Mouse (Mus musculus): ENCODE measurements around the gene Pnpla3. TPM values are rescaled to one million over a fixed set of nuclear protein-coding genes. Genes with fewer than 3 reads are reported as not detected.

Gene Pnpla3
- polyA plus RNA-seq, 1 experiment from 2014 or later: 2.2 TPM

DNA sequence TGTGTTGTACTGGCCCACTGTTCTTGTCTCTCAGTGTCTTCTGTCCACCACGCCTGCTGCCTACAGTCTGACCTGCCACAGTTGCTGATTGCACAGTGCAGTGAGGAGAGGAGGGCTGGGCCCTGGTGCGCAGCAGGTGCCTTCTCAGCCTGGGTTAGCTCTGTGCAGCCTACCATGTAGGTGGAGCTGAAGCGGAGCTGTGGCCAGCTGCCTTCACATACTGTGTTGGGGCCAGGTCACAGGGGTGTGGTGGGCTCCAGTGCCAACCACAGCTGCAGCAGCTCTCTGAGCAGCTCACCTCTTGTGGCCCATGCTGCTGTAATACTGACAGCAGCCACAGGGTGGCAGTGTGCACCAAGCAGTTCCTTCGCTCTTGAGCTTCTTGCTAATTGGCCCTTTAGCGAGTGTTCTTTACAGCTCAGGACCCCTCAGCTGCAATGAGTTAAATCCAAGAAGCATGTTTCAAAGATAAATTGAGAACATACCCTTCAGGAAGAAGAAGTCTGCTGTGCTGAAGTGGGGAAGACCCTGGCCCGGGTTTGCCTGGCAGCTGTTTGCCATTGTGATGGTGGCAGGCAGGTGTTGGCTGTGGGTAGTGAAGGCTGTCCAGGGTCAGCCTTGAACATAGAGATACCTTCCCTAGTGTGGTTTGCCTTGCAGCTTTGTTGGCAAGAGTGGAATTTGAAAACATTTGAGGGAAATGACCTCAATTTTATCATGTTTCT is 44.6 kb downstream of the Pnpla3 start:
- Histone ChIP-seq H3K9me3 (replicated peaks) (no peaks in the 10 kb centered on the region), H3K4me1 (peaks cover 48% of the 10 kb centered on the region), H3K36me3 (peaks cover 72% of the 10 kb centered on the region), H3K4me3 (no peak overlapping the region), H3K27ac (replicated peaks) (peak overlapping the region; percentile 2; the same call in 1 of the 2 replicates), H3K27me3 (ENCODE audit: low read depth, poor library complexity, severe bottlenecking) (no peaks in the 10 kb centered on the region)
- DNase-seq (ENCODE audit: low spot score): peak; percentile 86
- WGBS: 49% methylated on average over 6 of the region's 6 CpGs

DNA sequence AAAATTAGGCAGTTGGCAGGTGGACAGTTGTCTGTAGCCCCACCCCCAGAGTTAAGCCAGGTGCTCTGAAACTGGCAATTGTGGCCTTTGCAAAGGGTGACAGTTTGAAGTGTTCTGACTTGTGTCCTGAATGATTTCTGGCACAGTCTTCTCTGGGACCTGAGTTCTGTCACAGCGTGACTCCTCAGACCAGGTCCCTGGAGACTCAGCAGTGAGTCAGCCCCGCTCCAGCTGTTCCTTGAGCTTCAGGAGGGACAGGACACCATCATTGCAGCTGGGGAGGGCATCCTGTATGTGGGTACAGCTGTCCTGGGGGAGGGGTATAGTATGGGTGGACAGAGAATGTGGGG is 45.1 kb downstream of the Pnpla3 start:
- peaks cover 66% of the 10 kb centered on the region for H3K36me3 ChIP-seq
- no peak overlapping the region for H3K4me3 ChIP-seq
- WGBS: 92% methylated on average over 2 of the region's 2 CpGs
- H3K27ac ChIP-seq (replicated peaks): no peak overlapping the region
- no peaks in the 10 kb centered on the region for H3K9me3 ChIP-seq (replicated peaks)
- peaks cover 54% of the 10 kb centered on the region for H3K4me1 ChIP-seq
- H3K27me3 ChIP-seq (ENCODE audit: low read depth, poor library complexity, severe bottlenecking): no peaks in the 10 kb centered on the region
- DNase-seq (ENCODE audit: low spot score): no peak

DNA sequence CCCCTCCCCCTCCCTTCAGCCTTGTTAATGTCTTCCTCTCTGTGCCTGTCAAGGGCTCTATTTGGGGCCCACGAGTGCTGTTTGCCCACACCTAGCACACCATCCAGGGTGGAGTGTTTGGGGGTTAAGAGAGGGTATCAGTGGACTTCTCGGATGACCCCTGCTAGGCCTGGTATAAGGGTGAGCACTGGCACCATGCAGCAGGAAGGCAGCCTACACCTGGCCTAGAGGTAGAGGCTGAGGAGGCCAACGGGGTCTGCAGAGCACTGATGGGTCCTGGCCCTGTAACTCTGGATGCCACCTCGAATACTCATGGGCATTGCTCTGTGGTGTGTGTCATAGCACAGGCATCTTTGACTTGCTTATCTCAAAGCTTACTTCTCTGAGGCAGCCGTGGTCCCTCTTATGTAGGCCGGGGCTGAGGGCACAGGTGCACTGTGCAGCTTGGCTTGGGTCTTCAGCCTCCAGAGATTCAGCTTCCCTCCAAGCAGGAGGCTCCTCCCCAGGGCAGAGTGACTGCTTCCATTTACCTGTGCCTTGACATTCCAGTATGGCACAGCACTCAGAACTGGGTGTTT is 45.6 kb downstream of the Pnpla3 start:
- DNase-seq (ENCODE audit: low spot score): no peak
- no peak overlapping the region for H3K4me3 ChIP-seq
- WGBS: 93% methylated on average over 6 of the region's 6 CpGs
- no peaks in the 10 kb centered on the region for H3K9me3 ChIP-seq (replicated peaks)
- H3K27me3 ChIP-seq (ENCODE audit: low read depth, poor library complexity, severe bottlenecking): no peaks in the 10 kb centered on the region
- H3K36me3 ChIP-seq: peaks cover 61% of the 10 kb centered on the region
- 0 out of 2 replicates have a peak overlapping the region, but pooled peaks have one; percentile 23 for H3K27ac ChIP-seq (replicated peaks)
- peaks cover 59% of the 10 kb centered on the region for H3K4me1 ChIP-seq

DNA sequence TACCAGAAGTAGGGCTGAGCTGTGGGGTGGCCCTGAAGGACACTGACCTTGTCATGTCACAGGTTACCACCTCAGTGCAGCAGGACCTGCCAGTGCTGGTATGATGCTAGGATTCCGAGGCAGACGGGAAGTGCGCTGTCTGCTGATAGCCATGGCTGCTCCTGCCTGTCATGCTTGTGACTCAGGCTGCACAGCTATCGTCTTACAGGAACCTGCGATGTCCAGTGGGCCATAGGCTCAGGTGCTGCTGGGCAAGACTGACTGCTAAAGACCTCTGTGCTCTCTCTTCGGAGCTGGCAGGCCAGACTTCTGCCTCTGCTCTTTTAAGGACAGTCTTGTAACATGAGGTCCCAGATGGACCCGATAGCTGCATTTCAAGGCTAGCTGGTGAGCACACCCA is 46.8 kb downstream of the Pnpla3 start:
- no peaks in the 10 kb centered on the region for H3K9me3 ChIP-seq (replicated peaks)
- H3K4me1 ChIP-seq: peaks cover 70% of the 10 kb centered on the region
- no peak for DNase-seq (ENCODE audit: low spot score)
- H3K36me3 ChIP-seq: peaks cover 49% of the 10 kb centered on the region
- 0 out of 2 replicates have a peak overlapping the region, but pooled peaks have one; percentile 2 for H3K27ac ChIP-seq (replicated peaks)
- no peaks in the 10 kb centered on the region for H3K27me3 ChIP-seq (ENCODE audit: low read depth, poor library complexity, severe bottlenecking)
- 89% methylated on average over 7 of the region's 7 CpGs for WGBS
- no peak overlapping the region for H3K4me3 ChIP-seq

DNA sequence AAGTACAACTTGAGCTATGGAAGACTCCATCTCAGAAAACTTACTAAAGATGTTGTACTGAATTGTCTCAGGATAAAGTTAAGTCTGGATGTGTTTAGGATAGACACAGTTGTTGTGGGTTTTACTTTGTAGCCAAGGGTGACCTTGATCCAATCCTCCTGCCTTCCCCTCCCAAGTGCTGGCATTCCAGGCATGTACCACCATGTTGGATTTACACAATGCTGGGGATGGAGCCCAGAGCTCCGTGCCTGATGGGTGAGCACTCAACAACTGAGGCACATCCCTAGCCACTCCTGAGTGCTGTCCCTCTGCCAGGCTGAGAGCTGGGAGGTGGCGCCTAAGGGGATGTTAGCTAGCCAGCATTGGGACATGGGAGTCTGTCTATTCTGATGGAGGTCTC is 47.6 kb downstream of the Pnpla3 start:
- WGBS: 75% methylated on average over 2 of the region's 2 CpGs
- Histone ChIP-seq H3K4me3 (no peak overlapping the region), H3K4me1 (peaks cover 70% of the 10 kb centered on the region), H3K27ac (replicated peaks) (no peak overlapping the region), H3K36me3 (peaks cover 41% of the 10 kb centered on the region), H3K27me3 (ENCODE audit: low read depth, poor library complexity, severe bottlenecking) (no peaks in the 10 kb centered on the region), H3K9me3 (replicated peaks) (no peaks in the 10 kb centered on the region)
- DNase-seq (ENCODE audit: low spot score): no peak

DNA sequence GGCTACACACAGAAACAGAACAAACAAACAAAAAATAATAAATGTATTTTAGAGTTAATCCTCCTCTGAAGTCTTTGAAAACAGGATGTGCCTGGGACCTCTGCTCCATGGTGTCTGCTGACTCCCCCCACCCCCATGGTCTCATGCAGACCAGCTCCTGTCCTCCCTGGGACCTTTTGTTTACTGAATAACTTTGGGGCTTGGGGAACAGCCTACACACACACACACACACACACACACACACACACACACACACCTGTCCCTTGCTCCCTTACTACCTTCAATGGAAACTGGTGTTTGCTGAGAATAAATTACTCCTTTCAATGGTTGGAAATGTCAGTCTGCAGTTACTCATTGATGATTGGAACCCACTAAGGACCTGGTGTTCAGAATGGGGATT is 48.4 kb downstream of the Pnpla3 start:
- peaks cover 70% of the 10 kb centered on the region for H3K4me1 ChIP-seq
- H3K4me3 ChIP-seq: no peak overlapping the region
- DNase-seq (ENCODE audit: low spot score): no peak
- no peaks in the 10 kb centered on the region for H3K9me3 ChIP-seq (replicated peaks)
- peak overlapping the region; percentile 61 for H3K27ac ChIP-seq (replicated peaks)
- no peaks in the 10 kb centered on the region for H3K27me3 ChIP-seq (ENCODE audit: low read depth, poor library complexity, severe bottlenecking)
- H3K36me3 ChIP-seq: peaks cover 33% of the 10 kb centered on the region

DNA sequence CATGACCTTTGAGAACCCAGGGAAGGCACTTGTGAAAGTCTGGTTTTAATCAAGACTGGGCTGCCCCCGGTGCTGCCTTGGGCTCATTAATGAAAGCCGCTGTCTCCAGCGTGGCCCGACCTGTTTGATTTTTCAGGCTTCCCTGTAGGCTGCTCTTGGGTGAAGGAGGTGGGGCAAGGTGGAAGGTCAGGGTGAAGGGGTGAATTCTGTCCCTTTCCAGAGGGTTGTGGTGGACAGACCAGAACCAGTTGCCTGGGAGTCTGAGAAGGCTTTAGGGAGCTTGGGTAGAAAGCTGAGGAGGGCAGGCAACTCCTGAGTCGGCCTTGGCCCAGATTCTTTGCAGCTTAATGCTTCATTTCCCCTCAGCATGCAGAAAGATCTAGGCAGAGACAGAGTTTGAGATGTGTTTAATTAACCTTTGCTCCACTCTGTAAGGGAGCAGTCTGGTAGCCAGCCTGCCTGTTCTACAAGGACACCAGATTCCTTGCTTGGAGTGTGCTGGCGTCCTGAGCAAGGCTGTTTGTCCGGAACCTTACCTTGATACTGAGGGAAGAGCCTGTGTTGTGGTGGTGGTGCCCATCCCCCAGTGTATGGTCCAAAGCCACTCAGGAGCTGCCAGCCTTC is 48.9 kb downstream of the Pnpla3 start:
- H3K4me1 ChIP-seq: peaks cover 70% of the 10 kb centered on the region
- no peaks in the 10 kb centered on the region for H3K9me3 ChIP-seq (replicated peaks)
- peak; percentile 38 for DNase-seq (ENCODE audit: low spot score)
- peak overlapping the region; percentile 61 for H3K27ac ChIP-seq (replicated peaks)
- 45% methylated on average over 7 of the region's 7 CpGs for WGBS
- no peak overlapping the region for H3K4me3 ChIP-seq
- no peaks in the 10 kb centered on the region for H3K27me3 ChIP-seq (ENCODE audit: low read depth, poor library complexity, severe bottlenecking)
- H3K36me3 ChIP-seq: peaks cover 28% of the 10 kb centered on the region

DNA sequence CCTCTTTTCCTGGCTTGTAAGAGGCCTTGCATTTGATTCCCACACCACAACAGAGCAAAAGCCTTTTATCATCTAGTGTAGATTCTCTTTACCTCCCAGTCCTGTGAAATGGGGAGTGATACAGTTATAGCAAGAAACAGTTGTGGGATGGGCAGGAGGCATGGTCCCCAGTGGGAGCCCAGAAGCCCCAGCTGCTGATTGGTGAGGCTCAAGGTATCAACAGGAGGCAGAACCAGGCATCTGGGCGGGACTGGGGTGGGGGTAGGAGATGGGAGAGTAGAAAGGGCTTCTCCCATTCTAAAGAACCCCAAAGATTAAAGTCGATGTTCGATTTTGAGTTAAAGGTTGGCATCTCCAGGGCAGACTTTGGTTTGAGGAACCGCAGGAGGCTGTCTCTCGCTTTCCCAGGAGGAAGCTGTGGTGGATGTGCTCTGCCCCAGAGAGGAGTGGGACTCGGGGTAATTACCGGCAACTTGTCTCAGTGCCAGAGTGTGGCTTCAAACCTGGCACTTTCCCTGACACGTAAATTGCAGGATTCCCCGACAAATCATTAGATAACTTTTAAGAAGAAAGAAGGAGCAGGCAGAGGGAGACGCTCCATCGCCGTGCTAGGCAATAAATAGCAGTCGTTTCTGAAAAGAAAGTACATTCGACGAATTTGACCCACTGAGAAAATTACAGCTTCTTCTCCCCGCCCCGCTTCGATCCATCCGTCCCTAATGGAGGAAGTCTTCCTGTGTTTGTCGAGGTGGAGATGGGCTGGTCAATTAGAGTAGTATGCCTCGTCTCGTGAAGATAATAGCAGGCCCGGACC is 50.5 kb downstream of the Pnpla3 start:
- H3K9me3 ChIP-seq (replicated peaks): no peaks in the 10 kb centered on the region
- 61% methylated on average over 23 of the region's 23 CpGs for WGBS
- H3K27ac ChIP-seq (replicated peaks): peak overlapping the region; percentile 38; the same call in 1 of the 2 replicates
- DNase-seq (ENCODE audit: low spot score): no peak
- H3K27me3 ChIP-seq (ENCODE audit: low read depth, poor library complexity, severe bottlenecking): no peaks in the 10 kb centered on the region
- H3K4me1 ChIP-seq: peaks cover 58% of the 10 kb centered on the region
- peaks cover 20% of the 10 kb centered on the region for H3K36me3 ChIP-seq
- no peak overlapping the region for H3K4me3 ChIP-seq

DNA sequence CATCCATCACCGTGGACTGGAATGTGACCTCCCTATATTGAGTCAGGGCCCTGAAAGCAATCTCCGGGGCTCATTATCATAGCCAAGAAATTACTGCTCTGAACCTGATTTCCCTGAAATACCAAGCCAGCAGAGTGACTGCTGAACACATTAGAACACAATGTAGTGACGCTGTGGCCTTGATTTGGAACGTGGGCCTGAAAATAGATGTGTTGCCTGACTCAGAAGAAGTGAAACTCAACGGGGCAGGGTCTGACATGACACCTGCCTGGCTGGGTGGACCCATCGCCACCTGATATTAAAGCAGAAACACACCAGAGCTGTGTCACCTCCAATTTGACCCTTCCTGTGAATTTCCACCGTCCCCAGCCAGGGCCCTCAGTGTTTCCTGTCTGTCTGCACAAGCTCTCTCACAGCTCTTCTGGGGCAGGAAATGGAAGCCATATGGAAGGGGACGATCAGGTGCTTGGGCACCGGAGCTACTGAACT is 51.2 kb downstream of the Pnpla3 start:
- peak overlapping the region; percentile 29; the same call in 1 of the 2 replicates for H3K27ac ChIP-seq (replicated peaks)
- no peak for DNase-seq (ENCODE audit: low spot score)
- no peak overlapping the region for H3K4me3 ChIP-seq
- peaks cover 58% of the 10 kb centered on the region for H3K4me1 ChIP-seq
- peaks cover 14% of the 10 kb centered on the region for H3K36me3 ChIP-seq
- H3K9me3 ChIP-seq (replicated peaks): no peaks in the 10 kb centered on the region
- WGBS: 67% methylated on average over 9 of the region's 9 CpGs
- no peaks in the 10 kb centered on the region for H3K27me3 ChIP-seq (ENCODE audit: low read depth, poor library complexity, severe bottlenecking)

DNA sequence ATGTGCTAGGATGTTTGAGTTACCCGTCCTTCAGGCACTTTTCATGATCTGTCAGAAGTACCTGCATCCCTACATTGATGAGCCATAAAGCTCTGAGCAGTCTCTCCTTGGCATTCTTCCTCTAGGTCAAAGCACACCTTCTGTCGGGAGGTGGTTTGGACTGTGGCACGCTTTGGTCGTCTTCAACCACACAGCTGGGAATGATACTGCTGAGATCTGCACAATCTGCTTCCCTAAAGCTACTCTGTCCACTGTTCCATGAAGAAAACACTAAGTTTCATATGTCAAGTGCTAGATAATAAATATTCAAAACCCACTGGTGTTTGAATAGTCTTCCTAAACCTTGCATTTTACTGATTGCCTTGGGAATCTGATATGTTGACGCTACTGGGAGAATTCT is 53.9 kb downstream of the Pnpla3 start:
- peaks cover 54% of the 10 kb centered on the region for H3K4me1 ChIP-seq
- 89% methylated on average over 5 of the region's 5 CpGs for WGBS
- H3K9me3 ChIP-seq (replicated peaks): no peaks in the 10 kb centered on the region
- DNase-seq (ENCODE audit: low spot score): no peak
- H3K4me3 ChIP-seq: no peak overlapping the region
- H3K27ac ChIP-seq (replicated peaks): no peak overlapping the region
- H3K27me3 ChIP-seq (ENCODE audit: low read depth, poor library complexity, severe bottlenecking): no peaks in the 10 kb centered on the region
- H3K36me3 ChIP-seq: no peaks in the 10 kb centered on the region

DNA sequence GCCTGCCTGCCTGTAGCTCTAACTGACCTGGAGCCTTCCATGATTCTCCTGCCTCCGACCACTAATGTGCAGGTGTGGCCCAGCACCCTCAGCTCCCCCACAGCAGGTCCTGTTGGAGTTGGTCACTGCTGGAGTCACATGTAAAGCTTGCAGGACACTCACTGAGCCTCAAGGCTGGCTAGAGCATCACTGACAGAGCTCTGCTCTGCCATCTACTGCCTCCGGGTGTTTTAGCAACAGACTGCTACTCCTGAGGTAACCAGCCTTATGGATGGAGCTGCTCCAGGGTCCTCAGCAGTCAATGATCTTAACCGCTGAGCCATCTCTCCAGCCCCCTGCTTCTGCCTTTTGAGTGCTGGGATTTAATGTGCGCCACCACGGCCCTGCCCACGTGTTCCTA is 55.8 kb downstream of the Pnpla3 start:
- Histone ChIP-seq H3K9me3 (replicated peaks) (no peaks in the 10 kb centered on the region), H3K27me3 (ENCODE audit: low read depth, poor library complexity, severe bottlenecking) (no peaks in the 10 kb centered on the region), H3K27ac (replicated peaks) (peak overlapping the region; percentile 35; the same call in 1 of the 2 replicates), H3K36me3 (no peaks in the 10 kb centered on the region), H3K4me1 (peaks cover 53% of the 10 kb centered on the region), H3K4me3 (no peak overlapping the region)
- DNase-seq (ENCODE audit: low spot score): no peak
- WGBS: 33% methylated on average over 6 of the region's 6 CpGs

DNA sequence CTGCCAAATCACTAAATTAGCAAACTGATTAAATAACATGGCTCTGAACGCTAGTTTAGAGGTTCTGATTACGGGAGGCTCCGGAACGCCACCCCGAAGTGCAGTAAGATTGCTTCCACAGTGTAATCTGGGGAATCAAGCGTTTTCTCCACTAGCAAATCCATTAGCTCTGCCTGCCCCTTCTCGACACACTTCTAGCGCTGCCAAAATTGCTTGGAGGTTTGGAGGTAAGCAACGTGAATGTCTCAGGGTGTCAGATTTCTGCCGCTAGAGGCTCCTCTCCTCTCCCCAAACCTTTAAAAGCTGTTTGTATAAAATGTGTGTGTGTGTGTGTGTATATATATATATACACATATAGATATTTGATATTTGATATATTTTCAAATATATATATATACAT is 57.1 kb downstream of the Pnpla3 start:
- H3K4me3 ChIP-seq: no peak overlapping the region
- peaks cover 4% of the 10 kb centered on the region for H3K27me3 ChIP-seq (ENCODE audit: low read depth, poor library complexity, severe bottlenecking)
- no peak for DNase-seq (ENCODE audit: low spot score)
- no peaks in the 10 kb centered on the region for H3K9me3 ChIP-seq (replicated peaks)
- no peaks in the 10 kb centered on the region for H3K36me3 ChIP-seq
- peaks cover 47% of the 10 kb centered on the region for H3K4me1 ChIP-seq
- 71% methylated on average over 10 of the region's 10 CpGs for WGBS
- H3K27ac ChIP-seq (replicated peaks): no peak overlapping the region

Measured in midbrain, embryonic 10.5 days (tissue).